Mouse (Mus musculus): Measurements from ENCODE around the gene Tspan15.

- no peak for TF ChIP-seq CTCF (IDR thresholded peaks at IDR 0.05; ENCODE audit: insufficient read depth, low read length)
- TF ChIP-seq POLR2A (IDR thresholded peaks at IDR 0.05; ENCODE audit: borderline replicate concordance, extremely low read depth, low read depth, low read length) = peak; percentile 53; the same call in 1 of the 2 replicates
Measured at GRCm38 (mm10) chr10:62230708-62231394, at the start of gene Tspan15.

Data from lung, adult 2 months (tissue).